Mouse (Mus musculus) hindlimb bud, embryonic 11.5 days (tissue): ENCODE results near the gene Vmn2r72.

ENCODE experiments used
- DNase-seq: peaks from one replicate; pipeline ENCODE4 v3.0.0-alpha.2; 2012; ENCODE audit warnings: low read depth, low spot score; ENCODE audit errors: extremely low spot score

The Vmn2r72 gene

DNA sequence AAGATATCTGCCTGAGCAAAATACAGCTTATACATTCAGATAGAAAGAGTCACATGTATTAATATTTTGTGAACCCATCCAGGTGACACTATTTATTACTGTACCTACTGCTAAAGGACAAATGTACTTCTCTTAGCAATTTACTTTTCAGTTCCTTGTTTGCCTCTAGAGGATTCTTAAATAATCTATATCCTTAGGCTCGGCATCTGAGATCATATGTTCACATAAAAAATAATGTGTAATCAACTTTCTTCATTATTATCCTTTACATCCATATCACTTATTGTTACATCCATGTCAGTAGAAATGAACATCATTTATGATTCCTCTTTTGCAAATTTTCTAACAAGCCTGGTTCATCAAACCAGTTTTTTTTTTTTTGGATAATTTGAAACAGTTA lies at the start of gene Vmn2r72:
Vmn2r72 (minus strand) TSS at position 101 of the 400 bp plus-strand sequence.
- no peak for DNase-seq
